12 mouse cellular contexts compared by ENCODE assay signal in genomic region chr14:77283939-77284338, GRCm38 (mm10).
DNase-seq lines count a peak whose midpoint lies in the region.
"Had no signal": no experiment of that assay in that cellular context is flagged by ENCODE, and none has a peak within 500 bp of the region (broad histone marks: within the 10 kb centered on the region; RNA-seq: fewer than 3 reads in every experiment).

No protein-coding gene starts in this region.

- intact Hi-C loops in left cerebral cortex, postnatal 14 days (cut with DNase I): no loop called here

- DNase-seq in layer of hippocampus, adult 11-12 months (ENCODE audit: low spot score): peak; percentile 33
- no peak for DNase-seq in layer of hippocampus, postnatal 25 days (ENCODE audit: extremely low spot score in 1 of 2, low spot score in 1 of 2)
- DNase-seq in left cerebral cortex, postnatal 14 days (ENCODE audit: low spot score in 2 of 2): peak; percentile 18 to 38
- DNase-seq in left cerebral cortex, adult 11 months (ENCODE audit: low spot score): no peak
- DNase-seq in layer of hippocampus, postnatal 36 days: peak; percentile 36 to 45
- no peak for DNase-seq in urinary bladder, adult 18-20 months (ENCODE audit: low spot score in 2 of 2)
- no peak for DNase-seq in Muller cell, postnatal 12 days (ENCODE audit: inconsistent ontology term)
- DNase-seq: adrenal gland, postnatal 14 days; cerebellum, adult 8-10 months; cerebellum, postnatal 36 days; kidney, adult 2 months; thymus, postnatal 14 days had no signal

Comparison
In these comparisons a context has a peak if more than half of its experiments do, and no peak if none do; other contexts are left out.
1. DNase-seq: peak in layer of hippocampus, adult 11-12 months (single experiment), left cerebral cortex, postnatal 14 days (2 of 2) and layer of hippocampus, postnatal 36 days (2 of 2); none in layer of hippocampus, postnatal 25 days (0 of 2), left cerebral cortex, adult 11 months (single experiment), urinary bladder, adult 18-20 months (0 of 2) and Muller cell, postnatal 12 days (single experiment).